ENCODE assay signal across 22 mouse cellular contexts in genomic region chr9:26689956-26690698, GRCm38 (mm10). TPM values are rescaled to one million over a fixed set of nuclear protein-coding genes. Genes with fewer than 3 reads are reported as not detected.
DNase-seq lines count a peak whose midpoint lies in the region; ATAC-seq lines count a peak whose summit lies in the region.
"Had no signal": no experiment of that assay in that cellular context is flagged by ENCODE, and none has a peak within 500 bp of the region (broad histone marks: within the 10 kb centered on the region; RNA-seq: fewer than 3 reads in every experiment).

No protein-coding gene starts in this region.

- no peaks in the 10 kb centered on the region for H3K9me3 ChIP-seq in forebrain, embryonic 16.5 days (ENCODE audit: control insufficient read depth, low read length)
- no peaks in the 10 kb centered on the region for H3K9me3 ChIP-seq in midbrain, embryonic 14.5 days (ENCODE audit: control insufficient read depth, low read length)
- H3K9me3 ChIP-seq: G1E; heart, embryonic 12.5 days; limb, embryonic 12.5 days; stomach, embryonic 15.5 days had no signal

- peak; percentile 84 for ATAC-seq in forebrain, embryonic 16.5 days
- ATAC-seq in midbrain, embryonic 14.5 days (ENCODE audit: low FRiP score, low TSS enrichment), result peak; percentile 67
- ATAC-seq: CD4-positive, CD25-positive, alpha-beta regulatory T cell, adult 4 months had no signal

- 9% methylated on average over 7 of the region's 7 CpGs for WGBS in forebrain, embryonic 16.5 days
- 49% methylated on average over 7 of the region's 7 CpGs for WGBS in midbrain, embryonic 14.5 days

- no peaks in the 10 kb centered on the region; the same call in 1 of the 2 replicates for H3K4me1 ChIP-seq in forebrain, embryonic 16.5 days (replicated peaks; ENCODE audit: control insufficient read depth, insufficient read depth, low read length)
- H3K4me1 ChIP-seq in midbrain, embryonic 14.5 days (ENCODE audit: control insufficient read depth, insufficient read depth, low read length), result peaks cover 7% of the 10 kb centered on the region; the same call in 1 of the 2 replicates
- H3K4me1 ChIP-seq: heart, embryonic 12.5 days; limb, embryonic 12.5 days; stomach, embryonic 15.5 days had no signal

- H3K4me2 ChIP-seq in forebrain, embryonic 16.5 days (ENCODE audit: low read length), result no peak overlapping the region
- no peak overlapping the region for H3K4me2 ChIP-seq in midbrain, embryonic 14.5 days (ENCODE audit: low read length)
- H3K4me2 ChIP-seq: heart, embryonic 12.5 days; limb, embryonic 12.5 days; stomach, embryonic 15.5 days had no signal

- H3K36me3 ChIP-seq in forebrain, embryonic 16.5 days (ENCODE audit: control insufficient read depth, insufficient read depth), result no peaks in the 10 kb centered on the region
- H3K36me3 ChIP-seq in midbrain, embryonic 14.5 days (ENCODE audit: control insufficient read depth, insufficient read depth, low read length), result no peaks in the 10 kb centered on the region
- H3K36me3 ChIP-seq: G1E; heart, embryonic 12.5 days; limb, embryonic 12.5 days; stomach, embryonic 15.5 days had no signal

- DNase-seq in retina, postnatal 1 day, result peak; percentile 69
- no peak for DNase-seq in retina, embryonic 14.5 days (ENCODE audit: low spot score)
- peak; percentile 40 for DNase-seq in midbrain, embryonic 14.5 days
- DNase-seq in kidney, postnatal 14 days, result no peak
- DNase-seq in B cell, adult 2 months, result no peak
- no peak for DNase-seq in thymus, postnatal 10 days (ENCODE audit: low spot score in 2 of 2)
- DNase-seq: cerebellum, postnatal 14 days; gastrocnemius, postnatal 10 days; kidney, adult 11 months; lung, postnatal 10 days; thymus, adult 2 months had no signal

- no peaks in the 10 kb centered on the region for H3K27me3 ChIP-seq in forebrain, embryonic 16.5 days (replicated peaks; ENCODE audit: control insufficient read depth, insufficient read depth, low read length)
- H3K27me3 ChIP-seq in midbrain, embryonic 14.5 days (ENCODE audit: control insufficient read depth, insufficient read depth, low read length), result no peaks in the 10 kb centered on the region
- H3K27me3 ChIP-seq: heart, embryonic 12.5 days; limb, embryonic 12.5 days; stomach, embryonic 15.5 days had no signal

- H3K4me3 ChIP-seq in forebrain, embryonic 16.5 days (replicated peaks; ENCODE audit: low read length), result no peak overlapping the region
- no peak overlapping the region for H3K4me3 ChIP-seq in midbrain, embryonic 14.5 days (replicated peaks; ENCODE audit: low read depth, low read length)
- H3K4me3 ChIP-seq: heart, embryonic 12.5 days; layer of hippocampus, adult 2 months; left cerebral cortex, adult 2 months; limb, embryonic 12.5 days; myocyte; stomach, embryonic 15.5 days had no signal

- H3K27ac ChIP-seq in forebrain, embryonic 16.5 days (ENCODE audit: low read length), result no peak overlapping the region
- H3K27ac ChIP-seq in midbrain, embryonic 14.5 days (replicated peaks; ENCODE audit: low read depth, low read length), result no peak overlapping the region
- H3K27ac ChIP-seq: kidney, postnatal 0 days; layer of hippocampus, adult 2 months; left cerebral cortex, adult 2 months; limb, embryonic 12.5 days; liver, embryonic 14.5 days; stomach, embryonic 15.5 days had no signal

- no peak overlapping the region for H3K9ac ChIP-seq in forebrain, embryonic 16.5 days (replicated peaks; ENCODE audit: low read depth, low read length)
- H3K9ac ChIP-seq in midbrain, embryonic 14.5 days (replicated peaks; ENCODE audit: low read length), result no peak overlapping the region
- H3K9ac ChIP-seq: heart, embryonic 12.5 days; limb, embryonic 12.5 days; liver, embryonic 14.5 days; stomach, embryonic 15.5 days had no signal

RNA-seq across cellular contexts. Expression of gene B3gat1, which starts 43.4 kb away (rescaled TPM):
- 45.4 and 48.1 TPM in 2 replicates for polyA plus RNA-seq in forebrain, embryonic 16.5 days (2015; fragmentation: Nextera tagmentation; extraction: Ambion mirVana)
- 46.6 and 49.6 TPM in 2 replicates for polyA plus RNA-seq in midbrain, embryonic 14.5 days (2014; fragmentation: Nextera tagmentation; extraction: Ambion mirVana)
- polyA plus RNA-seq: CD4-positive, CD25-positive, alpha-beta regulatory T cell, adult 4 months; G1E; myocyte had no signal

Comparison
In these comparisons a context has a peak if more than half of its experiments do, and no peak if none do; other contexts are left out.
1. DNase-seq: peak in retina, postnatal 1 day (single experiment) and midbrain, embryonic 14.5 days (single experiment); none in retina, embryonic 14.5 days (single experiment), kidney, postnatal 14 days (single experiment), B cell, adult 2 months (0 of 2) and thymus, postnatal 10 days (0 of 2).